Mouse (Mus musculus) midbrain, embryonic 13.5 days (tissue): ENCODE results near the gene Exosc6. TPM values are rescaled to one million over a fixed set of nuclear protein-coding genes. Genes with fewer than 3 reads are reported as not detected.
"Not testable (repeated sequence)": the region's sequence is repeated elsewhere in the genome, so short reads cannot be mapped to it uniquely, and the experiment has no call there.

Source experiments
- ATAC-seq: fragments of 200-750 bp; cut with Nextera tagmentation; 2 replicates; pipeline ENCODE4 v1.8.0; 2017; ENCODE audit warnings: mild to moderate bottlenecking, moderate TSS enrichment, moderate library complexity
- H3K27ac ChIP-seq: fragments of 300-500 bp; sonication (generic); 2 replicates; pipeline ENCODE4 v1.5.1; 2015; ENCODE audit warnings: inconsistent platforms, mild to moderate bottlenecking, moderate library complexity
- H3K27me3 ChIP-seq: fragments of 300-500 bp; sonication (generic); 2 replicates; pipeline ENCODE4 v1.6.1; 2015; ENCODE audit warnings: mild to moderate bottlenecking, inconsistent platforms
- H3K36me3 ChIP-seq: fragments of 300-500 bp; sonication (generic); 2 replicates; pipeline ENCODE4 v1.6.1; 2015; ENCODE audit warnings: mild to moderate bottlenecking, inconsistent platforms
- H3K4me1 ChIP-seq: fragments of 300-500 bp; sonication (generic); replicated peaks from 2 replicates; pipeline ENCODE4 v1.6.1; 2015; ENCODE audit warnings: inconsistent platforms
- H3K4me2 ChIP-seq: fragments of 300-500 bp; sonication (generic); replicated peaks from 2 replicates; pipeline ENCODE4 v1.6.1; 2015; ENCODE audit warnings: moderate library complexity, mild to moderate bottlenecking, inconsistent platforms
- H3K4me3 ChIP-seq: fragments of 300-500 bp; sonication (generic); replicated peaks from 2 replicates; pipeline ENCODE4 v1.5.1; 2015; ENCODE audit warnings: mild to moderate bottlenecking, inconsistent platforms
- H3K9ac ChIP-seq: fragments of 300-500 bp; sonication (generic); replicated peaks from 2 replicates; pipeline ENCODE4 v1.6.1; 2015; ENCODE audit warnings: mild to moderate bottlenecking, inconsistent platforms
- H3K9me3 ChIP-seq: fragments of 300-500 bp; sonication (generic); 2 replicates; pipeline ENCODE4 v1.6.1; 2016; ENCODE audit warnings: mild to moderate bottlenecking, inconsistent platforms
- WGBS: fragments of 180-500 bp; shearing (Covaris S2); methylation state at CpG from one replicate; pipeline ENCODE4 v1.1.7; 2015; 5-methylcytosine and 5-hydroxymethylcytosine counted together
- microRNA-seq: library from miRNA; unstranded; fragments of <30 nt; microRNA quantifications from one replicate; pipeline ENCODE4, GENCODE M21; 2016
- polyA plus RNA-seq: library from polyadenylated mRNA; unstranded; fragments of >200 nt; fragmentation: Nextera tagmentation; extraction: Ambion mirVana; gene quantifications from 2 replicates; pipeline ENCODE4 v1.2.1, GENCODE M21; 2015

The Exosc6 gene
- polyA plus RNA-seq, 1 experiment from 2014 or later: not detected

DNA sequence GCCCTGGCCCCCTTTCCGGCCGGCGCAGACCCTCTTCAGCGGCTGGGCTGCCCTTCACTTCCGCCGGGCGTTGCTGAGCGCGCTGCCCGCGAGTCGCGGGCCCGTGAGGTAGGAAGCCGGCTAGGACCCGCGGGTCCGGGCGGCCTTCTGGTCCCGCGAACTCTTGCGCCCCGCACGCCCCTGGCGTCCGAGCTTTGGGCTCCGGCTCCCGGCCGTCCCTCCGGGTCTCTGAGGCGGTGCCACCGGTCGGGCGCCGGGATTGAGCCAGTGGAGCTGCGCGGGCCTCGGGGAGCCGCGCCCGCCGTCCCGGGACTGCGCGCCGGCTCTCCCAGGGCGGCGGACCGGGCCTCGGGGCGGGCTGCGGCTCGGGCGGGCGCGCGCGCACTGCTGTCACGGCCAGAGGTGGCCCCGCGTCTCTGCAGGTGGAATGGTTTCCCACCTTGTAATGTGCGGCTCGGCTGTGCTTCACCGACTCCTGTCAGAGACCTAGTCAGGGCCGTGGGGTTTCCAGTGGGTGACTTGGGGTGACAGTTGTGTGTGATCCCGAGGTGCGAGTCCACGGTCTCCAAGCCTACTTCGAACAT is 38.7 kb downstream of the Exosc6 start:
- peak overlapping the region; percentile 66 for H3K4me3 ChIP-seq
- peak overlapping the region; percentile 77 for H3K9ac ChIP-seq
- peaks cover 14% of the 10 kb centered on the region for H3K4me1 ChIP-seq
- H3K4me2 ChIP-seq: peak overlapping the region; percentile 83
- H3K27ac ChIP-seq: peak overlapping the region; percentile 53; the same call in 1 of the 2 replicates
- ATAC-seq: peak; percentile 96
- H3K27me3 ChIP-seq, H3K36me3 ChIP-seq, H3K9me3 ChIP-seq: not testable (repeated sequence)
- under 1% methylated on average over 59 of the region's 69 CpGs for WGBS

Small RNA genes within 50 kb of the gene (microRNA-seq; reads per million reads assigned to microRNA genes)
- not detected for gene Gm24103
- not detected for gene Mir3473d

Other genes starting within 250 kb of the Exosc6 start
- gene Cog4, start 209.7 kb upstream of the Exosc6 start, polyA plus RNA-seq: 72.6 and 76.2 TPM in 2 replicates
- gene Sf3b3, start 209.6 kb upstream of the Exosc6 start, polyA plus RNA-seq: 133 and 134 TPM in 2 replicates
- gene Fuk, start 153.9 kb upstream of the Exosc6 start, polyA plus RNA-seq: 8.2 and 9.6 TPM in 2 replicates
- 20.8 and 22.9 TPM in 2 replicates for gene St3gal2, start 136.4 kb upstream of the Exosc6 start, polyA plus RNA-seq
- gene Ddx19a, start 58.5 kb upstream of the Exosc6 start, polyA plus RNA-seq: 13.5 and 14.4 TPM in 2 replicates
- 8.9 and 9.2 TPM in 2 replicates for gene Ddx19b, start 24.6 kb upstream of the Exosc6 start, polyA plus RNA-seq
- gene Aars, start 23.2 kb upstream of the Exosc6 start, polyA plus RNA-seq: 71.9 and 73.8 TPM in 2 replicates
- gene Clec18a, start 36.1 kb downstream of the Exosc6 start, polyA plus RNA-seq: 0.23 and 0.30 TPM in 2 replicates
- gene Pdpr, start 38.3 kb downstream of the Exosc6 start, polyA plus RNA-seq: 10.4 and 11.0 TPM in 2 replicates
- gene Glg1, start 202.9 kb downstream of the Exosc6 start, polyA plus RNA-seq: 67.4 and 77.3 TPM in 2 replicates
- 36.3 and 37.5 TPM in 2 replicates for gene Rfwd3, start 243.9 kb downstream of the Exosc6 start, polyA plus RNA-seq